Mouse (Mus musculus): Measurements from ENCODE around the gene Smagp.
A peak's percentile ranks its signal among the peaks of the same experiment; 100 is the strongest.
"Not testable (repeated sequence)": the region's sequence is repeated elsewhere in the genome, so short reads cannot be mapped to it uniquely, and the experiment has no call there.

Gene Smagp

DNA sequence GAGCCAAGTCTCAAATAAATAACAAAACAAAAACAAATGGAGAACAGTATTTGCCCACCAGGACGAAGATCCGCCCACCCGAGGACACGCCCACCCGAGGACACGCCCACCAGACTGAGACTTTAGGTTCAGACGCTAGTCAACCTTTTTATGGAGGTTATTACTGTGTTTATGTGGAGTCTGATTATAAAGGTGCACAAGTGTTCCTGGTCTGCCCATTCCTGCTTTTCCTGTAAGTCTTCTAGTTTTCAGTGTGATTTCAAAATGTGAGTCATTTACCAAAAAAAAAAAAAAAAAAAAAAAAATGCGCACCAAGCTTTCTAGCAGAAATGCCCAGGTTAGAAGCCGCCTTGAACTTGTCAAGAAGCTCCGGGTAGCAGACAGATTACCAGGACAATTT lies 9.5 kb downstream of the Smagp start:
- no peak for DNase-seq (ENCODE audit: low spot score in 2 of 2)

DNA sequence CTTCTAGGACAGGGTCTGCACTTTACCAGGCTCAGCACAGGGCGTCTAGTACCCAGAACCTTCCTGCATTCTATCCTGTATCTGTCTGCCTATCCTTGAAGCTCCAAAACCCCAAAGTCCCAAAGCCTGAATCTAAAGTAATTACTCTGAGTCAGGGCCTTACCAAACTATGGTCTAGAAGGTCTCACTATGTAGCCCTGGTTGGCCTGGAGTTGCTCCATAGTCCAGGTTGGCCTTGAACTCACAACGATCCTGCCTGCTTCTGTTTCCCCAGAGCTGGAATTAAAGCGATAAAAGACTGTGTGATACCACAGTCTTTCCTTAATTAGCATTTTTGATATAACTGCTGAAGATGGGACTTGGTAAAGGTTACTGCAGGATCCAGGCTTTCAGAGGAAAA lies 12.3 kb downstream of the Smagp start:
- DNase-seq (ENCODE audit: low spot score in 2 of 2): no peak

DNA sequence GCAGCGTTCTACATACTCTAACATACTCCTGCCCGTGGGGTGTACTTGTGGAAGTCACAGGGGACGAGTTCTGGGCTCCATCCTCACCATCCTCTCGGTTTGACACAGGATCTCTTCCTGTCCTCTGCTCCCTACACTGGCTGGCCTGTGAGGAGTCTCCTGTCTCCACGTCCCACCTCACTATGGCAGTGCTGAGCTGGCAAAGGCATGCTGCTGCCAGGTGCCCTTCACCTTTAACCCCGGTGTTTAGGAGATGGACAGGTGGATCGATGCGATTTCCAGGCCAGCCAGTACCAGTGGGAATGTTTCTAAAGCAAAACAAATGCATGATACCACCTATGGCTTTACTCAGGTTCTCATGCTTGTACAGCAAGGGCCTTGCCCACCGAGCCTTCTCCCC lies 13.0 kb downstream of the Smagp start:
- no peak for DNase-seq (ENCODE audit: low spot score in 2 of 2)

DNA sequence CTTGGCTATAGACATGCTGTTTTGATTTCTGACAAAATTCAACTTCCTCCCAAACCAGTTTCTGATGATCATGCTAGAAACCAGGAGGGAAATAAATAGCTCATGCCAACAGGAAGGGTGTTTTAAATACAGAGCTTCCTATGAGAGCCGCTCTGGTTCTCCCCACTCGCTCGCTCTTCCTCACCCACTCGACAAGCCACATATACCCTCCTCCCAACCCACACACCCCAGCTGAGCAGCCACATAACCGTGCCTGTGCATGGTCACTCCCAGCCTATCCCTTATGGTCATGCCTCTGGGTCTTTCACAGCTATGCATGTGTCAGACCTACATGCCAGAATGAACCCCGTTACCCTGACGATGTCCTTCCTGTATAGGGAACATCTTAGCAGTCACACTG lies 14.6 kb downstream of the Smagp start:
- DNase-seq (ENCODE audit: low spot score in 2 of 2): no peak

DNA sequence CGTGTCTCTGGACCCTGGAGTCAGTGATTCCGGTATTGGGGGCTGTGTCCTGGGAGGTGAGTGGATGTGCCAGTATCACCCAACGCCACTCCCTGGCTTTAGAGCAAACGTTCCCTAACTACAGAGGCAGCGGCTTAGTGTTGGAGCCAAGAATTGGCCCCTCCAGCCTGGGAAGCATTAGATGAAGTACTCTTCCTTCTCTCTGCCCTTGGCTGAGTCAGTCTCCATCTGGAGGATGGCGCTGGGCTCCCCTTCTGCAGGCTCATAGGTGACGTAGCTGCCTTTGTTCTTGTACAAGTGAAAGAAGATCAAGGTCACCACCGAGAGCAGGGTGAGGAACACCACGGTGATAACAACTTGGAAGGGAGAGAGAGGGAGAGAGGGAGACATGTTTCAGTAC lies 15.1 kb downstream of the Smagp start:
- not testable (repeated sequence) for DNase-seq (ENCODE audit: low spot score in 2 of 2)

DNA sequence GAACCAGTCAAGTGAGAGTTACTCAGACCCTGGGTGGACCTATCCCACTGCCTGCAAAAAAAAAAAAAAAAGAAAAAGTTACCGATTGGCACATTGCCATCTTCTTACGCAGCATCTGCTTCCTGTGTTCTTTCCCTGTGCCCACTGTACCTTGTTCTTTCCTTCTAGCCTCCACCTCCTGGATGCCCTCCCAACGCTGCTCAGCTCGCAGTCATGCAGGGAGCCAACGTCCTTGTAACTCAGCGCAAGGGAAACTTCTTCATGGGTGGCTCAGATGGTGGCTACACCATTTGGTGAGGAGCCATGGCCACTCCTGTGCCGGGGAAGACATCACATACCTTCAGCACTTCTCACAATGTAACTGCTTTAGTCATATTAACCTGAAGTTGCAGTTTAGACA lies 17.5 kb downstream of the Smagp start:
- no peak for DNase-seq (ENCODE audit: low spot score in 2 of 2)

DNA sequence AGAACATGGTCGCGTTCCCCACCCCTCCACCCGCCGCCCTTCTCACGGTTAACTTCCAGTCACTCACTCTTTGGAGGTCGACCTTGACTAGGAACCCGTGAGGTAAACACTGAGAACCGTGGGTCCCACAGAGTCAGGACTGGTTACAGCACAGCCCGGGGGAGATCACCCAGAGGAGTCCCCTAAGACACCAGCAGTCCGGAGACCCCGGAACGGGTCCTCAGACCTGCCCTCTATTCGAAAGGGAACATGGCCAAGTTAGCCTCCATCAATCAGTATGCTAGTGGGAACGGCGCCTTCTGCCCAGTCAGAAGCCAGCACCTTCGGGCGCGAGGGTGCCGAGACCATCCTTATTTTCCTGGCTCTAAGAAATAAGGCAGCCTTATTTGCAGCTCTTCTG lies 20.5 kb downstream of the Smagp start:
- DNase-seq (ENCODE audit: low spot score in 2 of 2): no peak

DNA sequence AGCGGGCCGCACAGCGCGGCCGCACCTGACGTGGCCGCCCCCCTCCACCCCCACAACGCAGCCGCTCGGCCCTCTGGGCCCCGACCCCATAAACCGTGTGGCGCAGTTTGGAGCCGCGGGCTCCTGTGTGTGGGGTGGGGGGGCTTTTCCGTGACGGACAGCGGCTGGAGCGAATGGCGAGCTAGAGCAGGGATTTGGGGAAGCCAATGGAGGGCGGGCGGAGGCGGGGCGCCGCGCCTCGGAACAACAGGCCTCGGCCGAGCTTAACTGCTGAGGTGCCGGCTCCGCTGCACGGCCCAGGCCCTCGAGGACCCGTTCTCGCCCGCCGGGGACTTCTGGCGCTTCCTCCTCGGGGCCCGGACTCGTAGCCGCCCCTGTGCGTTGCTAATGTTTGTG lies 20.9 kb downstream of the Smagp start:
- DNase-seq (ENCODE audit: low spot score in 2 of 2): peak; percentile 87 to 93

DNA sequence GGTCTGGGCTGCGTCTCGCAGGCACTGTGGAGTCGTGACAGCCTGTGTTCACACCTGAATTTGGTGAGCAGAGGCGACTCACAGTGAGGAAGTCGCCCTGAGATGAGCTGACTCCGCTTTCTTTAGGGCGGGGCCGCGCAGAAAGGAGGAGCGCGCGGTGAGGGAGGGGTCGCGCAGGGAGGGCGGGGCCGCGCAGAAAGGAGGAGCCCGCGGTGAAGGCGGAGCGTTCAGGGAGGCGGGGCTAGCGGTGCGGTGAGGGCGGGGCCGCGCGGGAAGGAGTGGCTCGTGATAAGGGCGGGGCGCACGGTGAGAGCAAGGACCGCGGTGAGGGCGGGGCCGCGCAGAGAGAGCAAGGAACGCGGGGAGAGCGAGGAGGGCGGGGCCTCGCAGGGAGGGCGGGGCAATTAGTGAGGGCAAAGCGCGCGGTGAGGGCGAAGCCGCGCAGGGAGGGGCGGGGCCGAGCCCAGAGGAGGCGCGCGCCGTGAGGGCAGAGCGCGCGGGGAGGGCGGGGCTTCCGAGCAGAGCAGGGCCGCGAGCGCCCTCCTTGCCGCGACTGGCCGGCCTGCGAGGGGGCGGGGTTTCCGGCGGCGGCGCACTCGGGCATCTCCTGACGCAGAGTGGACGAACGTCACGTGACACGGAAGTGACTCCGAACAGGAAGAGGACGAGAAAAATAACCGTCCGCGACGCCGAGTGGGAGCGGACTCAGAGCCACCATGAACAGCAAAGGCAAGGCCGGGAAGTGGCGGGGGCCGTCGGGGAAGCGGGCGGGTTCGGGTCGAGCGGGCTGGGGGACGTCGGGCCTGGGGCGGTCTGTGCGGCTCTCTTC lies 21.5 kb downstream of the Smagp start, which contains the start of gene Dazap2:
Gene Dazap2 (plus strand): TSS at position 354 of the 829 bp plus-strand sequence.
- peak; percentile 98 to 100 for DNase-seq (ENCODE audit: low spot score in 2 of 2)

DNA sequence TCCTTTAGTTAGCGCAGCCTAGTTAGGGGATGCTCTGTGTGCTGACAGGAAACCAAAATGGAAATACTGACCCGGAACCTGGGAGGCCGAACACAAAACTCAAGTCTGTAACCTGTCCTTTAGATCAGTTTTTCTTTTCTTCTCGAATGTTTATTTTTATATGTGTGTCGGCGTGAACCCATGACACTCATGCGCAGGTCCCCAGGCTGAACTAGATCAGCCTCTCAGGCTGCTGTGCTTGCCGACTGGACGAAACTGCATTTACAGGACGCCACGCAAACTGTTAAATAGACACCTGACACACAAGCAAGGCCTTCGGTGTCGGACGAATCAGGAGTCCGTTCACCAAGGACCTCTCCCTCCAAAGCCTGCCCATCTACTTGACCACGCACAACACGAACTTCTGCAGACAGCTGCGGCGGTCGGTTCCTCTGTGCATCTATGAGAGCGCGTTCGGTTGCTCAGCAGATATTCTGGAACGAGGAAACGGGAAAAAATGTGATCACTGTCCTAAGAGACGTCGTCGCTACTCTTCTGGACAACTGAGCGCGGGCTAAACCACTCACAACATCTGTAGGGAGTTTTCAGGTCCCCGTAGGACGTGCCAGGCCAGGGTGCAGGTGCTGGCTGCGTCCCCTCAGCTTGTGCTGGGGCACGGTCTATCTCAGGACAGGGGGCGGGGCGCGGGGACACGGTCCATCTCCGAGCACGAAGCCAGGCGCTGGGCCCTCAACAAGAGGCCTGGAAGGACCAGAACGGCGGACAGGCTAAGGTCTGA lies 22.3 kb downstream of the Smagp start:
- DNase-seq (ENCODE audit: low spot score in 2 of 2): no peak

DNA sequence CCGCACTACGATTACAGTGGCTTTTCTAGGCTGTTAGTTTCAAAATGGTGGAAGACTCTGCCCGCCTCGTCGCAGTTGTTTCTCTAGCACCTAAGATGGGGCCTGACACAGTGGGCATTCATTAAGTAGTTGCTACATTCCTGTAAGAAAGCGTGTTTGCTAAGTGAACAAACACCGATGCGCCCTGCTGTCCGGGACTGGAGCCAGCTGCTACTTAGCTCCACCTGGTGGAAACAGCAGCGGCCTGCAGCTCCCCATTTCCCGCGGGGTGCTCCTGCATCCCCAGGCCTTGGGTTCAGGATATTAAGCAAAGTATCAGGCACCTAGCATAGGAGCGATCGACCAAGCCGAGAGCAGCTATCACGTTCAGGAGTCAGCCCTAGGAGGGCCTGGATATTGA lies 23.2 kb downstream of the Smagp start:
- peak; percentile 50 to 74 for DNase-seq (ENCODE audit: low spot score in 2 of 2)

DNA sequence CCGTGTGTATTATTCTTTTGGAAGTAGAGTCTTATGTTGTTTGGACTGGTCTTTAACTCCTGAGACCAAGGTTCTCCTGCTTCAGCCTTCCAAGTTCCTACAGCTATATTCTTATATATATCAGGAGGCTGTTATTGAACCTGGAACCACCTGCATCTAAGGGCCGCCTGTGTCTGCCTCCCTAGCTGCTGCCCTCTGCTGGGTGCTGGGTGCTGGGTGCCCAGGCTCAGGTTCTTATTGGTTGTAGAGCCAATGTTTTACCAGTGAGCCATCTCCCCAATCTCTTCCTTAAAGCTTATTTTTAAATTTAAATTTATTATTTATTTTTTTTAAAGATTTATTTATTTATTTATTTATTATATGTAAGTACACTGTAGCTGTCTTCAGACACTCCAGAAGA lies 24.3 kb downstream of the Smagp start:
- DNase-seq (ENCODE audit: low spot score in 2 of 2): peak; percentile 37 to 66

DNA sequence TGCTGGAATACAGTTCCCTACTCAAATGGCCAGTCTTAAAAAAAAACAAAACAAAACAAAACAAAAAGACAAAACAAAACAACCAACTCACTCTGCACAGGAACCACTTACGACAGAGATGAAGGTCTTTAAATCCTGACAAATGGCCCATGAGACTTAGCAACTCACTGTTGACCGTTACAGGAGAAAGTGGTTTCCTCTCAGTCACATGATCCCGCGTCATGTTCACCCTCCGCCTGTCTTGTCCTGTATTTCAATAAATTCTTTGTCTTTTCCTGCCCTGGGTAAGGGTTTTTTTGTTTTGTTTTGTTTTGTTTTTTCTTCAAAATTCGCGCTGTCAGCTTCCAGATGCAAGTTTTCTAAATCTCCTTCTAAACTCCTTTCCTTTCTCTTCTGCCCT lies 24.8 kb downstream of the Smagp start:
- DNase-seq (ENCODE audit: low spot score in 2 of 2): no peak

DNA sequence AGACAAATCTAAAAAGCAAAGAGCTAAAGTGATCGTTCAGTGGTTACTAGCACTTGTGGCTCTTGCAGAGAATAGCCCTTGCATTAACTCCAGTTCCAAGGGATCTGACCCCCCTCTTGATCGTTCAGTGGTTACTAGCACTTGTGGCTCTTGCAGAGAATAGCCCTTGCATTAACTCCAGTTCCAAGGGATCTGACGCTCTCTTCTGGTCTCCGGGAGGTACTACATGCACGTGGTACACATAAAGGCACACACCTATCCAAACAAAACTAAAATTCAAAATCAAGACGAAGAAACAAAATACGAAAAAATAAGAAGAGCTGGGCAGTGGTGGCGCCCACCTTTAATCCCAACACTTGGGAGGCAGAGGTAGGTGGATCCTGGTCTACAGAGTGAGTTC lies 30.1 kb downstream of the Smagp start:
- DNase-seq (ENCODE audit: low spot score in 2 of 2): not testable (repeated sequence)

DNA sequence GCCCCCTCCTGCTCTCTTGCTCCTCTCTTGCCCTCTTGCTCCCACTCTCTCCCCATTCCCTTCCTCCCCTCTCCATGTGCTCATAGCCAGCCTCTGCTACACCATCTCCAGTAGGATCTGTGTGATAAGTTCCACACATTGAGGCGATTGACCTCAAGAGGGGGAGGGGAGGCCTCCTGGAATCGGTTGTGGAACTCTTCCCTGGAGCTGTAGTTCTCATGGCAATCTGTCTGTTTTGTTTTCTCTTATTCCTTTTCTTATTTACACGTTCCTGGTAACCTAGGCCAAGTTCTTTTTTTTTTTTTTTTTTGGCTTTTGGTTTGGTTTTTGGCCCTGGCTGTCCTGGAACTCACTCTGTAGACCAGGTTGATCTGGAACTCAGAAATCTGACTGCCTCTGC lies 35.1 kb downstream of the Smagp start:
- no peak for DNase-seq (ENCODE audit: low spot score in 2 of 2)

DNA sequence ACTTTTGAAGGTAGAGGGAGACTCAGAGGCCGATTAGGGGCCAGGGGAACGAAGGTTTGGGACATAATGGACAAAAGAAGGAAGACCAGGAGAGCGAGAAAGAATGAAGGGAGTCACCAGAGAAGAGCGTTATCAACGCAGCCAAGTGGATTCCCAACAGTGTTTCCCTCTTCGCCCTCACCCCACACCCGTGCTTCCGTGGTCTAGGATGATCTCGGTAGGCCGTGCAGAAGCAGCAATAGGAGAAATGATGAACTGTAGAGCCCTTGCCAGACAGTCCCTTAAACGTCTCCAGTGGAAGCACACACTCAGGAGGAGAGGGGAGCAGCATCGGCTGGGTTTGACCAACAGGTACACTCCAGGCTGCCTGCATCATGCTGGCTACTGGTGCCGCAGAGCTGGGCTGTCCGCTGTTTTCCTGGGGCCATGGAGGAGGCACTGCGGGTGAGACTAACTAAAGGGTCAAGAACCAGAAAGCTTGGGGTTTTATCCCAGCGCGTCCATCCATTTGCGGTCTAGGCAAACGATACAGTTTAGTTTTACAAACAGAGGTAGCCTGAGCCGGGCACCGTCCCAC lies 36.0 kb downstream of the Smagp start:
- no peak for DNase-seq (ENCODE audit: low spot score in 2 of 2)

DNA sequence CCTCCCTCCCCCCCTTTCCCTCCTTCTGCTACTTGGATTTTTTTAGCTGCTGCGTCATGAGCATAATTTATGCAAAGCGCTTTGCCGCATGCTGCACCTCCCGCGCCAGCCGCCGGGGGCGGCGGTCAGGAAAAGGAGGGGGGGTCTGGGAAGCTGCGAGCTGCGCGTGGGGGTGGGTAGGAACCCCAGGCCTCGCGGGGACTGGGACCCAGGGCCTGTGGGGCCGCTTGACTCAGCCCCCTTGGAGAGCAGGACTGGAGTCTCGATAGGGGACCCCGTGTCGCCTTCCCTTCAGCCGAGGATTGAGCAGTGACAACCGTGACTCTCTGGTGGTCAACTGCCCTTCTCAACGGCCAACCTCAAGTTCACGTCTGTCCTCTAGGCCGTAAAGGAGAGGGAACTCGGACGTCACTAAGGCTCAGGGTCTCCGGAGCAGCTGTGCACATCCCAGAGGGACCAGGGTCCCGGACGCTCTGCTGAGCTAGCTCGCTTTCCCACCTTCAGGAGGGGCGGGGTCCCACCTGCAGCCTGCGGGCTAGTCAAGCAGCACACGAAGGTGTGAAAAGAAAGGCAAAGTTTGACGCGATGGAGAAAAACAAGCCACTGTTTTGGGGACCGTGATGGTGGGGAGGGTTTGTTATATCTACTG lies 36.6 kb downstream of the Smagp start:
- DNase-seq (ENCODE audit: low spot score in 2 of 2): peak; percentile 82 to 87

DNA sequence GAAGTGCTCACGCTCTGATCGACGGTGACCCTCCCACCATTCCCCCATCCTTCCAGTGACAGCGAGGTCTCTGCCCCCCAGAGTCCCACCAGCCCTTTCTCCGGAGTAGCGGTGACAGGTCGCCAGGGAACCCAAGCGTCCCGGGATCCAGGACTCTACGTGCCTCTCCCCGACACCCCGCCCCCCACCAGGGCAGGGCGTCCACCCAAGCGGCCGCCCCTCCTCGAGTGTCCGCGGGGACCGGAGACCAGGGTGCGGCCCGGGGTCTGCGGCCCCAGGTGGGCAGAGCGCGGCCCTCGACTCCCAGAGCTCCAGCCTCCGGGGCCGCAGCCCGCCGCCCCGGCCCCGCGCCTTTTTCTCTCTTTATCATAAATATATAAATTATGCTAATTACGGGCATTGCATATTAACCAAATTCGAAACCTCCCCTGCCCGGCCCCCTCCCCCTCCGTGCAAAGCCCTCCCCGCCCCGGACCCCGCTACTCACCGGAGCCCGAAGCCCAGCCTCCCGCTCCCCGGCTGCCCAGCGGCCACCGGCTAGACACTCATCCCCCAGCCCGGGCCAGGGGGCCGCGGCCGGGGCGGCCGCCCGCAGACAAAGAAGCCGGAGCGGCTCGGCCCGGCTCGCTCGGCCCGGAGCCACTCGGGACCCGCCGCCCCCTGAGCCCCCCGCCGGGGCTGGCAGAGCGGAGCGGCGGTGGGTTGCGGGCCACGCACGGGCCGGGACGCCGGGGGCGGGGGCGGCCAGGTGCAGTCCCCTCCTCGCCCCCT lies 37.3 kb downstream of the Smagp start, which contains the start of gene Pou6f1:
Gene Pou6f1 (minus strand): TSS at position 709 of the 771 bp plus-strand sequence.
- peak in 1 of 2 experiments; percentile 35 for DNase-seq (ENCODE audit: low spot score in 2 of 2)

DNA sequence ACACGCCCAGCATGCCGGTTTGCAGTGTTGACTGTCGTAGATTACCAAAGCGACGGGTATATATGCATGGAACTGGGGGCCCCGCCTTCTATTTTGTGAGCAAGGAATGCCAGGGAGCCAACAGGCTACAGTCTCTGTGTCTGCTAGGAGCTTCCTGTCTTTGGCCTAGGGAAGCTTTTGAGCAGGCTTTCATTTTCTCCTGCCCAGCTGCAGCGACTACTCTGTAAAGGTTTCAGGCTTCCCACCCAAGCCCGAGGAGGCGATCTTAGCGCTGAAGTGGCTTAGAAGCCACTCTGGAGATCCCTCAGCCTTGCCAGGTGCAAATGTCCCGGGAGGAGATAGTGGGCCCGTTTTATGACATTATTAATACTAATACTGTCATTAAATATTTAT lies 37.9 kb downstream of the Smagp start:
- peak; percentile 35 to 40 for DNase-seq (ENCODE audit: low spot score in 2 of 2)

DNA sequence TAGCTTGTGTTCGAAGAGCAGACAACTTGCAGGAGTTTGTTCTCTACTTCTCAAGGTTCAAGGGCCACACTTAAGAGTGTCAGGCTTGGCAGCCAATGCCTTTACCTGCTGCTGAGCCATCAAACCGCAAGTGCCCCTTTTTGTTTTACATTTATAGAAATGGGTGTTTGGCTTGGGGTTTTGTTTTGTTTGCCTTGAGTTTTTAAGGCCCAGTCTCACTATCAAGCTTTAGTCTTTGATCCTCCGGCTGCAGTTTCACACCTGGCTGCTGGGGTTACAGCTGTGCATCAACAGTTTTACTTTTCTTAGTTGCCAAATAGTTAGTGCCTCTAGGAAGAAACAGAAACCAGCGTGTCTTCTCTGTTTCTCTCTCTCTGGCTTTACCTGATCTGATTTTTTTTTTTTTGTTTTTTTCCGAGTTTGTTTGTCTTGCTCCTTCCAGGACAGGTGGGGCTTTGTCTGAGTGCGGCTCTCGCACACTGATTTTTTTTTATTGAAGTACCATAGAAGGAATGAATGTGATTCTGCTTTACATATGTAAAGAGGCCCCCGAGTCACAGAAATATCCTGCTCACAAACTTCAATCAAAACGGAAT lies 38.4 kb downstream of the Smagp start:
- DNase-seq (ENCODE audit: low spot score in 2 of 2): peak; percentile 51 to 56

DNA sequence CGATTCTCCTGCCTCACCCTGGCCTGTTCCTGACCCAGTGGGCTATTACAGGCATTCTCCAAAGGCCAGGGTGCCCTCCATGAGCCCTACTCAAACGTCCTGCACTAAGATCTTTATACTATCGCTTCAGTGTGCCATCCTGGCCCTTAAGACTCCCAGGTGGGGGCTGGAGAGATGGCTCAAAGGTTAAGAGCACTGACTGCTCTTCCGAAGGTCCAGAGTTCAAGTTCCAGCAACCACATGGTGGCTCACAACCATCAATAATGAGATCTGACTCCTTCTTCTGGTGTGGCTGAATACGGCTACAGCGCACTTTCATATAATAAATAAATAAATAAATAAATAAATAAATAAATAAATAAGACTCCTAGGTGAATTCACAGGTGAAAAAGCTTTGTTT lies 43.9 kb downstream of the Smagp start:
- DNase-seq (ENCODE audit: low spot score in 2 of 2): no peak

Data from thymus, postnatal 10 days (tissue).